Mouse (Mus musculus) left cerebral cortex, adult 8-10 months (tissue): Measurements from ENCODE around the gene Plac1. TPM values are rescaled to one million over a fixed set of nuclear protein-coding genes. Genes with fewer than 3 reads are reported as not detected.
A peak's percentile ranks its signal among the peaks of the same experiment; 100 is the strongest.

Source experiments
- DNase-seq, 2 experiments: peaks; one replicate each; pipeline ENCODE4 v3.0.0; 2022; ENCODE audit warnings: low spot score in 2 of 2
- total RNA-seq, 4 experiments: library from RNA; stranded (reverse); gene quantifications; 2 replicates each; pipeline ENCODE4 v1.2.4; 2022

Plac1 gene
- total RNA-seq, 4 experiments from 2014 or later: not detected

DNA sequence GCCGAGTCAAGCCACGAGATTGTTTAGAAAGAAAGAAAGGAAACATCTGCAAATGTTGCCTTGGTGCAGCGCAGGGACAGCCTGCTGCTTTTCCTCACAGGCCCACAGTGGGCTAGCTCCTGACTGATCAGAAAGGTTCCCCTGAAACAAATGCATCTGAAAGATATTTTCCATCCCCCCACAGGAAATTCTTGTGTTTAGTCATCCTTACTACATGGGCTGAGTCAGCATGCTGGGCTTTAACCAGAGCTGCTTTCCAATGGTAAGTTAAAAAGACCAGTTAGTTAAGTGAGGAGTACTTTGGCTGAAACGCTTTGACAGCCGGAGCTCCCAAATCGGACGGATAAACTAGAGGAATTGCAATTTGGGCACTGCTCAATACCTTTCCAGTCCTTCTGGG is 124.9 kb downstream of the Plac1 start:
- no peak for DNase-seq

DNA sequence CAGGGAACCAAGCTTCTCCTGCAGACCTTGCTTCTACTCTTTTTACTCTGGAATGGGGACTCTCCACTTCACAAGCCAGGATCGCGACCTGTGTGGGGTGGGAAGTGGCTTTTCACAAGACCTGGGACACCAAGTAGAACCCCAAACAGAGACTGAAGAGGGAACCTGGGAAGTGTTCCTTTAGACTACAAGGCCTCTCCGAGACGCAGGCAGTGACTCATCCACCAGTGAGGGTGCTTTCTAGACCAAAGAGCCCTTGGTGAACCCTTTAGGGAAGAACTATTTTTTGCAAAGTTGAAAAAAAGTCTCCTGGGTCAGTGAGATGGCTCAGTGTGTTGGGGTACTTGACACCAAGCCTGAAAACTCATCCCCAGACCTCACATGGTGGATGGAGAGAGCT is 129.8 kb downstream of the Plac1 start:
- no peak for DNase-seq

DNA sequence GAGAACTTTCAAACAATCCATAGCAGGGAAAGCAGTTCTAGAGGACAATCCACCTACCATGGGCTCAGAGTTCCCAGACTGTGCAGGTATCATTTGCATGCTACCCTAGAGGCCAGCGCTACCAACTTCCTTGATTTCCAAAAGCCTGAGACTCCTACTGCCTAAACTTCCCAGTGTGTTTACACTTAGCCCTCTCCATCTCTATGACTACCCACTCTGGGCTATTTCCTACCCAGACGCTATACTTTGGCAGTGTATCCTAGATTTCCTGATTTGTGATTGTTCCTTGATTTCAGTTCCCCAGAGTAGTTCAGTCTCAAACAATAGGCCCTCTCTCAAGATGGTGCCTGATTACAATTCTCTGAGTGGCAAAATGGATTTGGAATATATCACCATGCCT is 132.8 kb downstream of the Plac1 start:
- no peak for DNase-seq

DNA sequence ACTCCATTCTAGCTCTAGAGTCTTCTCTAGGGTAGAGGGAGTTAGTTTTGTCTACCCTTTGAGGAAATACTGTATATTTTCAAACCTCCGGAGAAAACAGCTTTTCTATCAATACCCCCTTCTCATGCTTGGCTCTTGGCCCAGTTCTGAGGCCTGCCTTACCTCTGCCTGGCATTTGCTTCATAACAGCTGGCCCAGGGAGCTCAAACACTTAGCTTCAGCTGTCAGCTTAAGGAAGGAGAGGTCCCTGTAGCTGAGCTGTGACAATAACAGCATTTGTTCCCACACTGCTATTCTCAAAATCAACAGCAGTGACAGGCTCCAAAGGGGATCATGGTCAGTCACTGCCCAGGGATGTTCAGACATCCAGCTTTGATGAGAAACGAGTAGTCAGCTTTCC is 138.7 kb downstream of the Plac1 start:
- DNase-seq: no peak

DNA sequence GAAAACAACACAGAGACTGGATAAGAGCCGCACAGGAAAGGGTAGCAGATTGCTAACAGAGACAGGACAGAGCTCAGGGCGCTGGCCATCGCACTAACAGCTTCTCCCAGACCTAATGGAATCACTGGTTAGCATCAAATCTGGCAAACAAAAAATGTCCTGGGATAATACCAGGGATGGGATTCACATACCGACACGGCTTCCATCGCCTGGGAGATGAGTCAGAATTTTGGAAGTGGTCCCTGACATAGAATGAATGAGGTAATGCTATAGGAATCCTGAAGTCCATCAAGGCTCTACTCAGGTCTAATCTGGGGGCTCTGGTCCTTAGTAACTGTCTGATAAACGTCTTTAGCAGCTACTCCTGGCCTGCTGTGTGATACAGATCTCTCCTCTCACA is 140.0 kb downstream of the Plac1 start:
- DNase-seq: no peak

DNA sequence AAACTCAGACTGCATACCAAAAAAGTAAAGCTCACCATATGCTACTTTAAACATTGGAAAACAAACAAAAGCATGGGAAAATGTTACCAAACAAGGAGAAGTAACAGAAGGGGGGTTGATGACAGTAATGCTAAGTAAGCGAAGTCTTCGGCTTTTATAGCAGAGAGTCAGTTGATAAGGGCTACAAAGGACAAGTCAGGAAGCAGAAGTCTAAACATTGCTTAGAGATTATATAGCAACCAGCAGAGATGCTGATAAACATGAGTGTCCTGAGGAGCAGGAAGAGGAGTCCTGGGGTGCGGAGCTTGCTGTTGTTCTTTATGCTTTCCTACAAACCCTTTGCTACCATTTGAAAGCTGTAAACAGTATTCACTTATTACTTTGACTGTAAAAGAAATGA is 140.6 kb downstream of the Plac1 start:
- DNase-seq: no peak

DNA sequence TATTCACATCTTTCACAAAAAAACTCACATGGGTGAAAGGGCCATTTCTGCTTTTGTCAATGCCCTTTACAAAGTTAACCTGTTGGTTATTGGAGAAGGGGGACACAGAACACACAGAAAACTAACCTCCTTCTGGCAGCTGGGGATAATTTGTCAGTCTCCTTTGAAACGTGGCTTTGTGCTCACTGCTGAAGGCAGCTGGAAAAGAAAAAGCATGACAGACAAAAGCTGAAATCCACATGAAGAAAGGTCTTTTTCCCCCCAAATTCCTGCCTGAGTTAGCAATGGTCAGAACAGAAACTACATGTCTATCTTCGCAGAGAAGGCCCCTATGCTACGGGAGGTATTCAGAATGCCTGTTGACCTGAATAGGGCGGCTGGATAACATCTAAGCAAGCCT is 141.6 kb downstream of the Plac1 start:
- DNase-seq: no peak

DNA sequence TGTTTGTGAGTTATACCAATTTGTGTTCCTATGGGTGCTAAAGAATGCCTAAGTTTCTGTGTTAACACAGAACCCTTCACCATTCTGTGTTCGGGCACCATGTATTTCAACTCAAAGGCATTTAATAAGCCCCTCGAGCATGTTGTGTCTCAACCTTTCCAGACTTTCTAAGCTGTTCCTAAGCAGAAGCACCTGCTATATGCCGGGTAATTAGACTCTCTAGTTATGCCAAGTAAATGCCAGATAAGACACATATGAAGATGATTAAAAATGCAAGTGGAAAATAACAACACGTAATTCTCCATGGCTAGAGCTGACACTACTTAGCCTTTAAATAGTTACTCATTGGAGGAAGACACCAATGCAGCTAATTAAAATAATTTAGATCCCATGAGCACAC is 142.1 kb downstream of the Plac1 start:
- no peak for DNase-seq

DNA sequence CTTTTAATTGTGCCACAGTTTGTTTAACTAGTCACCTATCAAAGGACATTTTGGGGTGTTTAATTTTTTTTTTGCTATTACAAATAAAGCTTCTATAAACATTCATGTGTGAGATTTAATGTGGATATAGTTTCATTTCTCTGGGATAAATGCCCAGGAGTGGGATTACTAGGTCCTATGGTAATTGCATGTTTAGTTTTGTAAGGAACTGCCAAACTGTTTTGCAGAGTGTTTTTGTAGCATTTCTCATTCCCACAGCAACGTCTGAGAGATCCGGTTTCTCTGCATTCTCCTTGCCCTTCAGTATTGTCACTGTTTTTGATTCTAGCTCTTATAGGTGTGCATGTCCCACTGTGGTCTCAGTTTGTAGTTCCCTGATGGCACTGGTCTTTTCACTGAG is 146.5 kb downstream of the Plac1 start:
- DNase-seq: no peak

DNA sequence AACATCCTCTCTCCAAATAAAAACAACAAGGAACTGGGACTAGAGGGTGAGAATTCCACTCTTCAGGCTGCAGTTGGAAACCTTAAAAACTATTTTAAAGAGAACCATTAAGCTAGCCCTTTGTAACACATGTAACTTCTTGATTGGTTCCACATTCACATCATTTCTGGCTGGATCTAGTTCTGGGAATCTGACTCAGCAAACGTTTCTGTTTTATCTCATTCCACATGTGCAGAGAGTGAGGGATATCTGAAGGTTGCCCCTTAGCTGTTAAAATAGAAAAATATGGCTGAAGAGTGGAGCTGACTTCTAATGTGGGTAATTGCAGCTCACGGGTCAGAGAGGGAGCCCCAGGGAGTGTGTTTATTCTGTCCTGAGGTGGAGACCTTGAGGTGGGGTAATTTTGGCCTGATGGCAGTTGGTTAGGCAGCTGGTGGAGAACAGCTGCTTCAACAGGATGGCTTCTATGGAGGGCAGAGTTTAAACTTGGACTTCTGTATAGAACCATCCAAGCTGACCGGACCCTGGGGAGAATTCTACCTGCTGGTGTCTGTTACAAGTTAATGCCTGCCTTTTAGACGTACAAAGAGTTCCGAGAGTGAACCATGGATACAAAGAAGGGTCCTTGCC is 151.1 kb downstream of the Plac1 start:
- no peak for DNase-seq

DNA sequence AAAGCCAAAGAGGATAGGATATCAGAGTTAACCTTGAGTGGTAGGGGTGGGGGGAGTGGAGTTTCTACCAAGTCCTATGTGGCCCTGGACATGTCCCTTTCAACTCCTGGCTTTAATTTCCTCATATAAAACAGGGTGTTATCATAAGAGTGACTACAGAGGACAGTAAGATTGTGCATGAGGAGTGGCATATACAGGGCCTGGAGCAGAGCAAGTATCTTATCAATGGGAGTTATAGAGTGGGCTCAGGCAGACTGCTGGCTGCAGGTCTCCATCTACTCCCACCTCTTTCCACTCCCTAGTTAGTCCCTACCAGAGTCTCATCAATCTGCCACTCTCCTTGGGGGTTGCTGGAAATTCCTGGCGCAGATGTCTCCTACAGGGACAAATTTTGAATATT is 152.7 kb downstream of the Plac1 start:
- DNase-seq: no peak

DNA sequence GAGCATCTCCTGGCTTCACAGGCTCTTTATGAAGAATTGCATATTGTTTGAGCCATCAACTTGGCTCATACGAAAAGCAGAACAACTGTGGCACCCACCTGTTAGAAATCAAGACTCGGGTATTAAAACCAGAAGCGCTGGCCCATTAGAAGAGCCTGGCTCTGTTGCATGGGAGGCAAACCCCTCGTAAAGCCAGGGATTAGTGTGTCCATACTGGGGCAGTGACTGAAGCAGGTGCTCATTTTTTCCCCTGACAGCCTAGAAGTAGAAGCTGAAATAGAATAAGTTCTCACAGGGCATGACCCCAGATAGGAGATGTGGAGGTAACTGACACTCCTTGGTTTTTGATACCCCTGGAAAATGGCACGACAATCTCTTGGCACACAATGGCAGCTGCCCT is 154.4 kb downstream of the Plac1 start:
- DNase-seq: no peak

DNA sequence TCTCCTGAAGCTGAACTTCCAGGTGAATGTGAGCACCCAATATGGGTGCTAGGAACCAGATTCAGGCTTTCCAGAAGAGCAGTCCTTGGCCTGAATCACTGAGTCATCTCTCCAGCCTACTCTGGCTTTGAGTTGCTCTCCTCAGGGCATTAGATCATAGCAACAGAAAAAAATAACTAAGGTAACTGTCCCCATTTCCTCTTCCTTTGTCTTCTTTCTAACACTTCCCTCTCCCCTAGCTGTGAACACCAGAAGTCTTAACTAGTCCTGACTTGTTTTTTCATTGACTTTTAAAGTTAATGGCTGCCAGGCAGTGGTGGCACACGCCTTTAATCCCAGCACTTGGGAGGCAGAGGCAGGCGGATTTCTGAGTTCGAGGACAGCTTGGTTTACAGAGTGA is 175.5 kb downstream of the Plac1 start:
- DNase-seq: no peak

DNA sequence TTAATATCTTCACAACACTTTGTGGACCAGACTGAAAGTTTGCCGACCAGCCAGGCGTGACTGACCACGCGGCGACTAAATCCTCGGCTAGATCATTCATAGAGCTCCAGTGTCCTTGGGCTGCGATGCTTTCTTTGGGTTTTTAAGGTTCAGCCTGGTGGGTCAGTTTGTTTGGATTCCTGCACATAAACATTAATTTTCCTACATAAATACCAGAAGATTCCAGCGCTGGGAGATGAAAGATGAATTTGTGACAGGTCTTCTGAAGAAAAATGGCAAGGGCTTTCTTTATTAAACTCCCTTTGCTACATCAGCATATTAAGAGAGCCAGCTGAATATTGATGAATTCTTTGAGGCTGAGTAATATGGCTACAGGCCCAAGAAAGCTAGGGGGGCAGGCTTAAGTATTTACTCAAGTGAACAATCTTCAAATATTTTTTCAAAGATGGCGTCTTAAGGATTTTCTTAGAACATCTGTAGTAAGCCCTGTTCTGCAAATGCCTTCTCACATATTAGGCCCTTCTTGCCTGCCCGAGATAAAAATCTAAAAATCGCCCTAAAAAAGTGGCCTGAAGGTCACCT is 180.4 kb downstream of the Plac1 start:
- no peak for DNase-seq

DNA sequence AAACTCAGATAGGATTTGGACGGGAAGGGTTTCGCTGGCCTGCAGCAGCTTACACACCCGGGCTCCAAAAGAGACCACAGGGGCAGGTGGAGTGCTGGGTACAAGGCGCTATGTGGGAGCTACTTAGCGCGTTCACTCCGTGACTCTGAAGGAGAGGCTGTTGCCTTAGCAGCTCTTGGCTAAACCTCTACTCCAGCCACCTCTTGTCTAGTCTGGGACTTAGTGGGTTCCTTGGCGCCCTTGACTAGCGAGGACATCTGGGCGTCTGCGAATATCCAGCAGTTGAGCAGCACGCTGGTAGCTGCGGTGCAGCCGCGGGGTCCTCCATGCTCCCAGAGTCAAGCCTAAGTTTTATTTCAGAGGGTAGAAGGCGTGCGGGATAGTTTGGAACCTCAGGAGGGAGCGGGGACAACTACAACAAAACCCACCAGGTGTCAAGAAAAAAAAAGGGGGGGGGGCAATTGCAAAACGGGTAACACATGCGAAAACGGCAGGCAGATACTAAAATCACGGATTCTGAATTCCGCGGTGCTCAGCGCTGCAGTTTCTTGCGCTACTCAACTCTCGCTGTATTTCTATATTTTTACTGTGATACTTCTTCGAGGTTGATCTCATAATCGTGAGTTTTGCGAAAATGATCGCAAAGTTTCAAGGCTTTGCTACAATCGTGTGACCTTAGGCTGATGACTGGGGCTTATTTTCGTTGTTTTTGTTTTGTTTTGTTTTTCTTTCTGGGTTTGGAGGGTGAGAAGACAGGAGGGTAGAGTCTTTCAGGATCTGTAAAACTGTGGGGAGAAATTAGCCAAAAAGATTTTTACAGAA is 181.2 kb downstream of the Plac1 start:
- DNase-seq: no peak

DNA sequence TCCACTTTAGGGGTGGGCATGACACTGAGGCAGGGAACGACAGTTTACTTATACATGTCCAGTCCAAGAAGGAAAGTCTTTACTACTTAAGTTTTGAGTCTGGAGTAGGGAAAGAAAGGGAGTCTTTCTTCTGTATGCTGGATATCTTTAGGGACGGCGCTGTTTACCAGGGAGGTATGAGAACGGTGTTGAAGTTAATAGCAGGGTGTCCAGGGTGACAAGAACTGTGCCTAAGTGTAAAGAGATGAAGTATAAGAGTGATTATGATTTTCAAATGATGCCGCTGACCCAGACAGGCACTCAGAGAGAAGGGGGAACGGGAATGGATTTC is 182.2 kb downstream of the Plac1 start:
- no peak for DNase-seq

DNA sequence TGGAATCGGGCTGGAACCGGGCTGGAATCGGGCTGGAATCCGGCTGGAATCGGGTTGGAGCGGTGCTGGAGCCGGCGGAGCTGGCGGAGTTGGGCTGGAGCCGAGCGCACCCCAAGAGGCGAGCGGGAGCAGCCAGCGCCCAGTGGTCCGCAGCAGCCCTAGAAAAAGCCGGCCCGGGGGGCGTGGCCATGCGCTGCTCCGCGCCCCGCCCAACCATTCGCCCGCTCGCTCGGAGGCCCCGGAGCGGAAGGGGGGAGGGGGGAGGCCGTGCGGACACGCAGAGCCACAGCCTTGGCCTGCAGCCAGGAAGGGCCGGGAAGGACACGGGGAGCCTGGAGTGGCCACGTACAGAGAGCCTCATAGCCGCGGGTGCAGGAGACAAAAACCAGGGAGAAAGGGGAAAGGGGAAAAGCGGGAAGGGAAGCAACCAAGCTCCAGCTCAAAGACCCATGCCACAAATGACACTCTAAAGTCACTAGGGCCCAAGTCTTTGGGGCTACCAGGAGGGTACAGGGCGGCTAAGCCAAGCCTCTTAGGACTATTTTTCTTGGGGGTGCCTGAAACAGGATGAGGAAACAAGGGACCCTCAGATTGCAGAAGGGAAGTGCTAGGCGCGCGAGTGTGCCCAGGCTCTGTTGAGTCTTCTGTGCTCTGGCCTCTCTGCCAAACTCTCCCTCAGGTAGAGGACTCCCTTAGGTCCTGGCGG is 182.7 kb downstream of the Plac1 start:
- peak; percentile 6 to 22 for DNase-seq

DNA sequence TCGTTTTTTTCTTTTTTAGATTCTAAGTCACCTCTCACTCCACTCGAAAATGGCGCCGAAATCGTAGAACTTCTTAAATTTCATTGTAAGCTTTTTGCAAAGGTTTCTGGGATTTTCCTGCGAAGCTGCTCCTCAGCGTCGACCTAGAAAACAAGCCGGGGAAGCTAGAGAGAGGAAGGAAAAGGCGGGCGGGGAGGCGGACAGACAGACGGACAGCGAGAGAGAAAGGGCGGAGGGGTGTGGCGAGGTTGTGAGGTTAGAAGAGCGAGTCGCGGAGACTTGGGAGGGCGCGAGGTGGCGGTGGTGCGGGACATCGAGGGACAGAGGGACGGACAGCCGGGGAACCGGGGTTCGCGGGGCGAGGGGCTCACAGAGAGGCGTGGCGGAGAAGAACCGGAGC is 183.3 kb downstream of the Plac1 start:
- DNase-seq: no peak

DNA sequence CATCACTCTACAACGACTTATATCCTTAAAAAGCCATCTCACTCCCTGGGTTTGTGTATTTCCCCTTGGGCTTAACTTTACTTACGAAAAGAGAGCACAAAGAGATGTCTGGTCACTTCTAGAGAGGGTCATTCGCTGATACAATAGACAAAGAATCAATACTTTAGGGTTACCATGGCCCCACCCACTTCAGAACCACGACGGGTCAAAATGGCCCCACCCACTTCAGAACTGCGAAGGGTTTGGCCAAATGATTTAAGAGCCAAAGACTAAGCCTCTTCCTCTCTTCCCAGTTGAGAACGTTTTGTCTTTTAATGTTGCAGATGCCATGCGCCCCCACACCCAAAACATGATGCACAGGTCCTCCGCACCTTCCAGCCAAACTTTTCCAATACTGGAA is 184.1 kb downstream of the Plac1 start:
- DNase-seq: no peak

DNA sequence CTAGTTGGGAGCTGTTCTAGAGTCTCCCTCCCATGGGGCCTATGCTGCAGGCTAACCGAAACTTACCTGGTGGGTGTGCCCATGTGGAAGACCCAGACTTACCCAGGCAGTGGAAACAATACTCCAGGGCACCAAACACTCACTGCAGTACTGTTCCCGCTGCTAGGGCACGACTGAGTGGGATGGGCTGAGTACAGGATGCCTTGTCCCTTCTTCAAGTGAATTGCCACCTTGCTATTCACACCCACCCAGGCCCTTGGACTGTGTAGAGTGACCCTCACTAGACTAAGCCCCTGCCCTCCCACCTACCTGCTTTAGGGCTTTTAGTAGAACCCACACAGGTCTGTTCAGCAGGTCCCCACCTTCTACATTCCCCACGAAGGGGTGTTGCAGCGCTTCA is 186.0 kb downstream of the Plac1 start:
- DNase-seq: no peak

DNA sequence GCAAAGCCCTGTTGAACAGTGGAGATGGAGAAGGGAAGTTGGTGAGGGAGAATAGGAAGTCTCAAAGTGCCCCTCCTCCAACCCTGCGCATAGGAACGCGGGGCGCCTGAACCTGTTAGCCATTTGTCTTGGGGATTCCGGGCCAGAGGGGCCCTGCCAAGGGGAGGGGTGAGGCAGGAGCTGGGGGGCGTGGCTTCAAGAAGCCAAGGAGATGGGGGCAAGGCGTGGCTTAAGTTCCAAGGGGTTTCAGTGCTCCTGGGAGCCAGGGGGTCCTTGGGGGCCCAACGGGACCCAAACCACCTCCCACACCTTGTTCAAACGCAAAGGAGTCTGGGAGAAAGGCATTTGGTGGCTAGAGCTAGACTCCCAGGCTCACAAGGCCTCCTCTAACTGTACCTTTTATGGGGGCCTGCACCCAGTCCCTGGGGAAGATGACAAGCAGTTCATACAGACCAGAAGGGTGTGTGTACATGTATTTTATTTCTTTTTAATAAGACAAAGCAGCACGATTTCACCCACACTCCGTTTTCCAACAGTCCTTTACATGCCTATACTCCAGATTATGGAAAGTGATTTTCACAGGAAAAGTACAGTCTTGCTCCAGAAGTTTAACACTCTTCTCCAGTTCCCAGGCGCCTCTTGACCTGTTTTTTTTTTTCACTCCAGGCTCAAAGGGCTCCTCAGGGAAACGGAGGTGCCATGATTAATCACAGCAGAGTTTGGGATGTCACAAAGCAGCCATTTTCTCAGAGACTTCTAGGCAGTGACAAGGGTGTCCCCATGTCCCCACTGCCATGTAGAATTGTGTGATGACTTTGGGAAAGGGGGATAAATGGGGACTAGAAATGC is 187.0 kb downstream of the Plac1 start:
- DNase-seq: no peak

DNA sequence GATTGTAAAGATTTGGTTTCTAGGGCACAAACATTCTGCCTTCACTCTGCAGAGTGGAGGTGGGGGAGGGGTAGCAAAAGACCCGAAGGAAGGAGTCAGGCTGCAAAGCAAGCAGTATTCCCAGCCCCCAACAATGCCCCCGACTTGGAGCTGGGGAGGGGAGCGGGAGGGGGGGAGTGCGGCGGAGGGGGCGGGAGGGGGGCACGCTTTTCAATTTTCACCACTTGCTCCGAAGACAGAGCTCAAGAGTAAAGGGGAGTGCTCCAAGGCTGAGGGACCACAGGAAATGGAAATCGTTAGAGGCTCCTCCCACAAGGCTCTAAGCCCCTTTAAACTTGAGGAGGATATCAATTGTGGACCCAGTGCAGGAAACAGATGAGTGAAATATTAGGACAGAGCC is 189.6 kb downstream of the Plac1 start:
- no peak for DNase-seq
